Mouse (Mus musculus): ENCODE results near the gene Gm4869.

GRCm38 (mm10) chr5:140510012-140511000, 64.9 kb downstream of the Gm4869 start:
- TF ChIP-seq NELFE (IDR thresholded peaks at IDR 0.05; ENCODE audit: low read depth, low read length) (no peak), ELF1 (IDR thresholded peaks at IDR 0.05; ENCODE audit: low read depth, low read length) (no peak), CTCF (IDR thresholded peaks at IDR 0.05 in 2 of 3, conservative IDR thresholded peaks at IDR 0.05 in 1 of 3; ENCODE audit: control insufficient read depth in 1 of 3, insufficient read depth in 1 of 3, low read depth in 2 of 3, low read length in 3 of 3, poor library complexity in 1 of 3, severe bottlenecking in 1 of 3) (no peak), USF2 (IDR thresholded peaks at IDR 0.05; ENCODE audit: borderline replicate concordance in 1 of 2, insufficient read depth in 1 of 2, low read depth in 1 of 2, low read length in 2 of 2) (no peak), USF1 (IDR thresholded peaks at IDR 0.05; ENCODE audit: low read depth, low read length) (no peak), POLR2A (IDR thresholded peaks at IDR 0.05; ENCODE audit: control insufficient read depth in 1 of 2, insufficient read depth in 1 of 2, low read depth in 1 of 2, low read length in 2 of 2, poor library complexity in 1 of 2) (no peak), EP300 (IDR thresholded peaks at IDR 0.05; ENCODE audit: low read depth in 1 of 2, low read length in 2 of 2) (no peak), BHLHE40 (IDR thresholded peaks at IDR 0.05; ENCODE audit: borderline replicate concordance, low read depth, low read length) (no peak), RCOR1 (IDR thresholded peaks at IDR 0.05; ENCODE audit: low read depth, low read length) (no peak)

All from MEL (cell line).